ENCODE assay signal across 8 mouse cellular contexts in genomic region chr6:82917778-82918129, GRCm38 (mm10). TPM values are rescaled to one million over a fixed set of nuclear protein-coding genes. Genes with fewer than 3 reads are reported as not detected.
DNase-seq lines count a peak whose midpoint lies in the region; ATAC-seq and TF ChIP-seq lines count a peak whose summit lies in the region.

No protein-coding gene starts in this region.

- H3K9me3 ChIP-seq in forebrain, embryonic 12.5 days, result no peaks in the 10 kb centered on the region
- no peaks in the 10 kb centered on the region for H3K9me3 ChIP-seq in intestine, embryonic 16.5 days (ENCODE audit: control insufficient read depth, low read length)
- H3K9me3 ChIP-seq in liver, embryonic 13.5 days (replicated peaks), result no peaks in the 10 kb centered on the region
- no peaks in the 10 kb centered on the region for H3K9me3 ChIP-seq in neural tube, embryonic 11.5 days (ENCODE audit: control insufficient read depth, low read length)

- no peak overlapping the region for H3K9ac ChIP-seq in forebrain, embryonic 12.5 days
- no peak overlapping the region for H3K9ac ChIP-seq in intestine, embryonic 16.5 days (ENCODE audit: low read depth, low read length)
- H3K9ac ChIP-seq in liver, embryonic 13.5 days, result no peak overlapping the region
- H3K9ac ChIP-seq in neural tube, embryonic 11.5 days (ENCODE audit: low read length), result no peak overlapping the region

- peak; percentile 21 for ATAC-seq in Patski
- ATAC-seq in forebrain, embryonic 12.5 days (ENCODE audit: low FRiP score), result peak; percentile 60
- ATAC-seq in intestine, embryonic 16.5 days, result peak; percentile 33; the same call in 1 of the 2 replicates
- peak; percentile 29; the same call in 1 of the 2 replicates for ATAC-seq in liver, embryonic 13.5 days (ENCODE audit: low read depth)
- 0 out of 2 replicates have a peak, but pooled peaks have one; percentile 41 for ATAC-seq in neural tube, embryonic 11.5 days (ENCODE audit: insufficient read depth, low FRiP score, low TSS enrichment)

- CTCF ChIA-PET in Patski (lab: Charles Lee), result interaction anchor here (0.6 to 4.8 kb wide), 10 partner anchors 9 to 73 kb away, joined by 3 to 52 read pairs (median 4); no protein-coding TSS in a partner anchor

- no peak overlapping the region for H3K4me3 ChIP-seq in forebrain, embryonic 12.5 days (replicated peaks)
- H3K4me3 ChIP-seq in intestine, embryonic 16.5 days (ENCODE audit: low read length), result no peak overlapping the region
- no peak overlapping the region for H3K4me3 ChIP-seq in liver, embryonic 13.5 days (replicated peaks)
- H3K4me3 ChIP-seq in neural tube, embryonic 11.5 days (ENCODE audit: low read depth, low read length), result no peak overlapping the region

- WGBS in forebrain, embryonic 12.5 days, result 18% methylated on average over 8 of the region's 8 CpGs
- 20% methylated on average over 8 of the region's 8 CpGs for WGBS in intestine, embryonic 16.5 days
- 14% methylated on average over 8 of the region's 8 CpGs for WGBS in liver, embryonic 13.5 days (ENCODE audit: insufficient replicate concordance)
- 18% methylated on average over 8 of the region's 8 CpGs for WGBS in neural tube, embryonic 11.5 days

- in situ Hi-C loops in Patski (cut with MboI; ENCODE audit: low pct_unique_long_range_greater_than_20kb), result no loop called here

- POLR2A ChIA-PET in Patski (lab: Charles Lee), result no interaction called here

- peak; percentile 16 for DNase-seq in gastrocnemius, adult 18-20 months (ENCODE audit: low spot score)
- no peak for DNase-seq in gastrocnemius, adult 8-10 months (ENCODE audit: low spot score in 2 of 2)
- DNase-seq in Patski (ENCODE audit: low read depth, low spot score), result no peak
- no peak for DNase-seq in liver, embryonic 13.5 days
- DNase-seq in neural tube, embryonic 11.5 days (ENCODE audit: low spot score), result peak; percentile 58
- peak; percentile 72 for DNase-seq in thymus, postnatal 14 days

- no peaks in the 10 kb centered on the region for H3K27me3 ChIP-seq in Patski
- no peaks in the 10 kb centered on the region for H3K27me3 ChIP-seq in forebrain, embryonic 12.5 days
- H3K27me3 ChIP-seq in intestine, embryonic 16.5 days (replicated peaks; ENCODE audit: control insufficient read depth, insufficient read depth, low read length), result no peaks in the 10 kb centered on the region
- H3K27me3 ChIP-seq in liver, embryonic 13.5 days, result peaks cover 20% of the 10 kb centered on the region
- H3K27me3 ChIP-seq in neural tube, embryonic 11.5 days (ENCODE audit: control insufficient read depth, insufficient read depth, low read length), result no peaks in the 10 kb centered on the region

- H3K4me1 ChIP-seq in forebrain, embryonic 12.5 days, result no peaks in the 10 kb centered on the region
- no peaks in the 10 kb centered on the region for H3K4me1 ChIP-seq in intestine, embryonic 16.5 days (ENCODE audit: control insufficient read depth, insufficient read depth, low read length)
- H3K4me1 ChIP-seq in liver, embryonic 13.5 days (replicated peaks), result no peaks in the 10 kb centered on the region; the same call in 1 of the 2 replicates
- H3K4me1 ChIP-seq in neural tube, embryonic 11.5 days (ENCODE audit: control insufficient read depth, insufficient read depth, low read length), result no peaks in the 10 kb centered on the region

- TF ChIP-seq CTCF in Patski (IDR thresholded peaks at IDR 0.05), result no peak

- no peak overlapping the region for H3K4me2 ChIP-seq in forebrain, embryonic 12.5 days
- H3K4me2 ChIP-seq in intestine, embryonic 16.5 days (ENCODE audit: low read depth, low read length), result no peak overlapping the region
- H3K4me2 ChIP-seq in liver, embryonic 13.5 days, result no peak overlapping the region
- H3K4me2 ChIP-seq in neural tube, embryonic 11.5 days (ENCODE audit: low read depth), result no peak overlapping the region

- H3K36me3 ChIP-seq in forebrain, embryonic 12.5 days (replicated peaks), result no peaks in the 10 kb centered on the region
- H3K36me3 ChIP-seq in intestine, embryonic 16.5 days (ENCODE audit: control insufficient read depth, insufficient read depth, low read length), result no peaks in the 10 kb centered on the region
- H3K36me3 ChIP-seq in liver, embryonic 13.5 days, result no peaks in the 10 kb centered on the region
- H3K36me3 ChIP-seq in neural tube, embryonic 11.5 days (ENCODE audit: control insufficient read depth, insufficient read depth, low read length), result no peaks in the 10 kb centered on the region

- no peak overlapping the region for H3K27ac ChIP-seq in forebrain, embryonic 12.5 days
- no peak overlapping the region for H3K27ac ChIP-seq in intestine, embryonic 16.5 days (ENCODE audit: low read length)
- H3K27ac ChIP-seq in liver, embryonic 13.5 days, result no peak overlapping the region
- H3K27ac ChIP-seq in neural tube, embryonic 11.5 days (ENCODE audit: low read depth, low read length), result no peak overlapping the region

RNA-seq across cellular contexts. Expression of gene Sema4f, which starts 21.8 kb away (rescaled TPM):
- under 1 TPM in 1 of 2 experiments, not detected in 1; 0.07 TPM for total RNA-seq in gastrocnemius, adult 18-20 months (2021)
- under 1 TPM in 1 of 4 experiments, not detected in 3; 0.61 TPM for total RNA-seq in gastrocnemius, adult 8-10 months (2022)
- polyA plus RNA-seq in Patski (2021), result 2.1 TPM
- polyA plus RNA-seq in forebrain, embryonic 12.5 days (2016; fragmentation: Nextera tagmentation; extraction: Ambion mirVana), result 4.6 and 5.9 TPM in 2 replicates
- polyA plus RNA-seq in intestine, embryonic 16.5 days (2015; fragmentation: Nextera tagmentation; extraction: Ambion mirVana), result 1.2 and 1.5 TPM in 2 replicates
- 0.05 TPM in 1 of 2 replicates, not detected in the other for polyA plus RNA-seq in liver, embryonic 13.5 days (2015; fragmentation: Nextera tagmentation; extraction: Ambion mirVana)
- 3.0 and 3.4 TPM in 2 replicates for polyA plus RNA-seq in neural tube, embryonic 11.5 days (2014; fragmentation: Nextera tagmentation; extraction: Ambion mirVana)

RNA-seq across cellular contexts. Expression of gene M1ap, which starts 28.9 kb away (rescaled TPM):
- not detected for total RNA-seq in gastrocnemius, adult 18-20 months (2021)
- not detected for total RNA-seq in gastrocnemius, adult 8-10 months (2022)
- not detected for polyA plus RNA-seq in Patski (2021)
- not detected in 2 replicates for polyA plus RNA-seq in forebrain, embryonic 12.5 days (2016; fragmentation: Nextera tagmentation; extraction: Ambion mirVana)
- 0.34 and 0.62 TPM in 2 replicates for polyA plus RNA-seq in intestine, embryonic 16.5 days (2015; fragmentation: Nextera tagmentation; extraction: Ambion mirVana)
- polyA plus RNA-seq in liver, embryonic 13.5 days (2015; fragmentation: Nextera tagmentation; extraction: Ambion mirVana), result 10.3 and 15.7 TPM in 2 replicates
- 0.26 TPM in 1 of 2 replicates, not detected in the other for polyA plus RNA-seq in neural tube, embryonic 11.5 days (2014; fragmentation: Nextera tagmentation; extraction: Ambion mirVana)

Comparison
In these comparisons a context has a peak if more than half of its experiments do, and no peak if none do; other contexts are left out.
1. DNase-seq: peak in gastrocnemius, adult 18-20 months (single experiment), neural tube, embryonic 11.5 days (single experiment) and thymus, postnatal 14 days (single experiment); none in gastrocnemius, adult 8-10 months (0 of 2), Patski (single experiment) and liver, embryonic 13.5 days (single experiment).
2. Peak in every context shown above with its lines, with median percentiles within 50 percentile points of each other: ATAC-seq.